Mouse (Mus musculus) forebrain, embryonic 16.5 days (tissue): ENCODE data around the gene Gm10663. TPM values are rescaled to one million over a fixed set of nuclear protein-coding genes. Genes with fewer than 3 reads are reported as not detected.

Experiments
- ATAC-seq: fragments of 200-750 bp; cut with Nextera tagmentation; 2 replicates; pipeline ENCODE4 v1.8.0; 2017; ENCODE audit warnings: mild to moderate bottlenecking, moderate library complexity
- H3K27ac ChIP-seq: fragments of 300-500 bp; sonication (generic); 2 replicates; pipeline ENCODE4 v1.5.1; 2014; ENCODE audit warnings: low read length, control low read depth
- H3K27me3 ChIP-seq: fragments of 300-500 bp; sonication (generic); replicated peaks from 2 replicates; pipeline ENCODE4 v1.6.1; 2014; ENCODE audit warnings: low read length; ENCODE audit not compliant: control insufficient read depth, insufficient read depth
- H3K36me3 ChIP-seq: fragments of 300-500 bp; sonication (generic); 2 replicates; pipeline ENCODE4 v1.6.1; 2014; ENCODE audit not compliant: control insufficient read depth, insufficient read depth
- H3K4me1 ChIP-seq: fragments of 300-500 bp; sonication (generic); replicated peaks from 2 replicates; pipeline ENCODE4 v1.6.1; 2014; ENCODE audit warnings: low read length; ENCODE audit not compliant: control insufficient read depth, insufficient read depth
- H3K4me2 ChIP-seq: fragments of 300-500 bp; sonication (generic); 2 replicates; pipeline ENCODE4 v1.6.1; 2014; ENCODE audit warnings: mild to moderate bottlenecking, low read length, control low read depth
- H3K4me3 ChIP-seq: fragments of 300-500 bp; sonication (generic); replicated peaks from 2 replicates; pipeline ENCODE4 v1.5.1; 2014; ENCODE audit warnings: mild to moderate bottlenecking, low read length, control low read depth
- H3K9ac ChIP-seq: fragments of 300-500 bp; sonication (generic); replicated peaks from 2 replicates; pipeline ENCODE4 v1.6.1; 2014; ENCODE audit warnings: low read depth, low read length, control low read depth
- H3K9me3 ChIP-seq: fragments of 300-500 bp; sonication (generic); 2 replicates; pipeline ENCODE4 v1.6.1; 2016; ENCODE audit warnings: low read length; ENCODE audit not compliant: control insufficient read depth
- WGBS: fragments of 180-500 bp; shearing (Covaris S2); extraction: QIAGEN DNeasy Blood & Tissue Kit; methylation state at CpG from one replicate; pipeline ENCODE4 v1.1.7; 2014; 5-methylcytosine and 5-hydroxymethylcytosine counted together
- polyA plus RNA-seq: library from polyadenylated mRNA; unstranded; fragments of >200 nt; fragmentation: Nextera tagmentation; extraction: Ambion mirVana; gene quantifications from 2 replicates; pipeline ENCODE4 v1.2.1, GENCODE M21; 2015

Gene Gm10663
- polyA plus RNA-seq, 1 experiment from 2014 or later: not detected

- no peaks in the 10 kb centered on the region for H3K4me1 ChIP-seq
- no peak overlapping the region for H3K9ac ChIP-seq
- H3K27ac ChIP-seq: no peak overlapping the region
- H3K27me3 ChIP-seq: no peaks in the 10 kb centered on the region
- H3K36me3 ChIP-seq: no peaks in the 10 kb centered on the region
- H3K4me3 ChIP-seq: no peak overlapping the region
- H3K4me2 ChIP-seq: no peak overlapping the region
- WGBS: 50% methylated on average over 3 of the region's 3 CpGs
- no peaks in the 10 kb centered on the region for H3K9me3 ChIP-seq
- no peak for ATAC-seq
These were observed 24.9 kb downstream of the Gm10663 start for GRCm38 (mm10) chr8:65099735-65100134.

GRCm38 (mm10) chr8:65103632-65104031 lies 28.8 kb downstream of the Gm10663 start:
- Histone ChIP-seq H3K36me3 (no peaks in the 10 kb centered on the region), H3K4me3 (no peak overlapping the region), H3K9ac (no peak overlapping the region), H3K4me2 (no peak overlapping the region), H3K9me3 (no peaks in the 10 kb centered on the region), H3K4me1 (no peaks in the 10 kb centered on the region), H3K27me3 (no peaks in the 10 kb centered on the region), H3K27ac (no peak overlapping the region)
- ATAC-seq: peak; percentile 52
- 57% methylated on average over 7 of the region's 7 CpGs for WGBS

- Histone ChIP-seq H3K27ac (no peak overlapping the region), H3K9me3 (no peaks in the 10 kb centered on the region), H3K27me3 (no peaks in the 10 kb centered on the region), H3K9ac (no peak overlapping the region), H3K36me3 (no peaks in the 10 kb centered on the region), H3K4me1 (no peaks in the 10 kb centered on the region), H3K4me2 (no peak overlapping the region), H3K4me3 (no peak overlapping the region)
- ATAC-seq: no peak
- WGBS: 73% methylated on average over 4 of the region's 4 CpGs
These were observed 29.2 kb downstream of the Gm10663 start for GRCm38 (mm10) chr8:65104041-65104440.

- no peak overlapping the region for H3K27ac ChIP-seq
- H3K27me3 ChIP-seq: no peaks in the 10 kb centered on the region
- no peak overlapping the region for H3K4me3 ChIP-seq
- ATAC-seq: no peak
- WGBS: 94% methylated on average over 25 of the region's 25 CpGs
- H3K36me3 ChIP-seq: no peaks in the 10 kb centered on the region
- H3K4me2 ChIP-seq: no peak overlapping the region
- no peaks in the 10 kb centered on the region for H3K4me1 ChIP-seq
- no peaks in the 10 kb centered on the region for H3K9me3 ChIP-seq
- H3K9ac ChIP-seq: no peak overlapping the region
These were observed 33.3 kb downstream of the Gm10663 start for GRCm38 (mm10) chr8:65107936-65108718.

GRCm38 (mm10) chr8:65108936-65109335 lies 34.1 kb downstream of the Gm10663 start:
- H3K36me3 ChIP-seq: no peaks in the 10 kb centered on the region
- no peak overlapping the region for H3K4me2 ChIP-seq
- WGBS: 83% methylated on average over 6 of the region's 6 CpGs
- no peak overlapping the region for H3K4me3 ChIP-seq
- no peak overlapping the region for H3K9ac ChIP-seq
- no peak for ATAC-seq
- H3K9me3 ChIP-seq: no peaks in the 10 kb centered on the region
- H3K27ac ChIP-seq: no peak overlapping the region
- H3K4me1 ChIP-seq: no peaks in the 10 kb centered on the region
- no peaks in the 10 kb centered on the region for H3K27me3 ChIP-seq

- Histone ChIP-seq H3K4me1 (no peaks in the 10 kb centered on the region), H3K9me3 (no peaks in the 10 kb centered on the region), H3K36me3 (no peaks in the 10 kb centered on the region), H3K4me2 (no peak overlapping the region), H3K27ac (no peak overlapping the region), H3K27me3 (no peaks in the 10 kb centered on the region), H3K9ac (no peak overlapping the region), H3K4me3 (no peak overlapping the region)
- peak; percentile 86 for ATAC-seq
- WGBS: 42% methylated on average over 5 of the region's 5 CpGs
These were observed 35.5 kb downstream of the Gm10663 start for GRCm38 (mm10) chr8:65110285-65110691.

GRCm38 (mm10) chr8:65112092-65112491 lies 37.3 kb downstream of the Gm10663 start:
- Histone ChIP-seq H3K4me3 (no peak overlapping the region), H3K9ac (no peak overlapping the region), H3K9me3 (no peaks in the 10 kb centered on the region), H3K4me1 (no peaks in the 10 kb centered on the region), H3K27ac (no peak overlapping the region), H3K36me3 (no peaks in the 10 kb centered on the region), H3K4me2 (no peak overlapping the region), H3K27me3 (no peaks in the 10 kb centered on the region)
- 88% methylated on average over 6 of the region's 6 CpGs for WGBS
- ATAC-seq: no peak

GRCm38 (mm10) chr8:65126014-65126413 lies 51.2 kb downstream of the Gm10663 start:
- ATAC-seq: no peak
- Histone ChIP-seq H3K27ac (no peak overlapping the region), H3K36me3 (no peaks in the 10 kb centered on the region), H3K9me3 (no peaks in the 10 kb centered on the region), H3K4me3 (no peak overlapping the region), H3K27me3 (no peaks in the 10 kb centered on the region), H3K4me1 (no peaks in the 10 kb centered on the region), H3K4me2 (no peak overlapping the region), H3K9ac (no peak overlapping the region)
- WGBS: 82% methylated on average over 1 of the region's 1 CpGs

GRCm38 (mm10) chr8:65126454-65126853 lies 51.6 kb downstream of the Gm10663 start:
- Histone ChIP-seq H3K4me3 (no peak overlapping the region), H3K36me3 (no peaks in the 10 kb centered on the region), H3K9ac (no peak overlapping the region), H3K4me2 (no peak overlapping the region), H3K27ac (no peak overlapping the region), H3K4me1 (no peaks in the 10 kb centered on the region), H3K27me3 (no peaks in the 10 kb centered on the region), H3K9me3 (no peaks in the 10 kb centered on the region)
- WGBS: 76% methylated on average over 3 of the region's 3 CpGs
- ATAC-seq: no peak
